Mouse (Mus musculus) small intestine, adult 2 months (tissue): ENCODE results near the gene Id3. TPM values are rescaled to one million over a fixed set of nuclear protein-coding genes. Genes with fewer than 3 reads are reported as not detected.
A peak's percentile ranks its signal among the peaks of the same experiment; 100 is the strongest.

Experiments
- H3K27ac ChIP-seq: fragments of 200-500 bp; 2 replicates; pipeline ENCODE4 v1.5.1; 2012; ENCODE audit warnings: low read depth, low read length, control low read depth, inconsistent platforms; ENCODE audit not compliant: insufficient read depth
- H3K27me3 ChIP-seq: fragments of 200-500 bp; 2 replicates; pipeline ENCODE4 v1.6.1; 2012; ENCODE audit warnings: mild to moderate bottlenecking, moderate library complexity, low read length, inconsistent platforms; ENCODE audit not compliant: control insufficient read depth, insufficient read depth
- H3K36me3 ChIP-seq: fragments of 200-500 bp; 2 replicates; pipeline ENCODE4 v1.6.1; 2012; ENCODE audit warnings: mild to moderate bottlenecking, low read length, control low read depth, inconsistent platforms; ENCODE audit not compliant: control insufficient read depth, insufficient read depth
- H3K4me1 ChIP-seq: fragments of 200-500 bp; 2 replicates; pipeline ENCODE4 v1.6.1; 2012; ENCODE audit warnings: low read length, inconsistent platforms, mixed read lengths; ENCODE audit not compliant: control insufficient read depth, insufficient read depth, insufficient read length
- H3K4me3 ChIP-seq: fragments of 200-500 bp; 2 replicates; pipeline ENCODE4 v1.5.1; 2012; ENCODE audit warnings: low read depth, mild to moderate bottlenecking, control low read depth, inconsistent platforms, low read length, moderate library complexity
- CTCF ChIP-seq: fragments of 200-500 bp; IDR thresholded peaks from 2 replicates; pipeline ENCODE4 v1.5.1; 2012; ENCODE audit warnings: low read depth, mild to moderate bottlenecking, control low read depth, inconsistent platforms, low read length, moderate library complexity, mixed read lengths; ENCODE audit not compliant: insufficient replicate concordance, insufficient read length; ENCODE audit errors: extremely low read depth
- POLR2A ChIP-seq: fragments of 200-500 bp; IDR thresholded peaks from 2 replicates; pipeline ENCODE4 v1.6.1; 2012; ENCODE audit warnings: low read depth, mild to moderate bottlenecking, control low read depth, inconsistent platforms, low read length, moderate library complexity
- WGBS: fragments of 180-500 bp; shearing (Covaris S2); methylation state at CpG from one replicate; pipeline ENCODE4 v1.1.7; 2018; 5-methylcytosine and 5-hydroxymethylcytosine counted together
- polyA plus RNA-seq: library from polyadenylated mRNA; depleted of rRNA; stranded (reverse); fragments of >200 nt; gene quantifications from 2 replicates; pipeline ENCODE4 v1.2.3, GENCODE M21; 2012

Gene Id3
- polyA plus RNA-seq, 1 experiment = 519 TPM

DNA sequence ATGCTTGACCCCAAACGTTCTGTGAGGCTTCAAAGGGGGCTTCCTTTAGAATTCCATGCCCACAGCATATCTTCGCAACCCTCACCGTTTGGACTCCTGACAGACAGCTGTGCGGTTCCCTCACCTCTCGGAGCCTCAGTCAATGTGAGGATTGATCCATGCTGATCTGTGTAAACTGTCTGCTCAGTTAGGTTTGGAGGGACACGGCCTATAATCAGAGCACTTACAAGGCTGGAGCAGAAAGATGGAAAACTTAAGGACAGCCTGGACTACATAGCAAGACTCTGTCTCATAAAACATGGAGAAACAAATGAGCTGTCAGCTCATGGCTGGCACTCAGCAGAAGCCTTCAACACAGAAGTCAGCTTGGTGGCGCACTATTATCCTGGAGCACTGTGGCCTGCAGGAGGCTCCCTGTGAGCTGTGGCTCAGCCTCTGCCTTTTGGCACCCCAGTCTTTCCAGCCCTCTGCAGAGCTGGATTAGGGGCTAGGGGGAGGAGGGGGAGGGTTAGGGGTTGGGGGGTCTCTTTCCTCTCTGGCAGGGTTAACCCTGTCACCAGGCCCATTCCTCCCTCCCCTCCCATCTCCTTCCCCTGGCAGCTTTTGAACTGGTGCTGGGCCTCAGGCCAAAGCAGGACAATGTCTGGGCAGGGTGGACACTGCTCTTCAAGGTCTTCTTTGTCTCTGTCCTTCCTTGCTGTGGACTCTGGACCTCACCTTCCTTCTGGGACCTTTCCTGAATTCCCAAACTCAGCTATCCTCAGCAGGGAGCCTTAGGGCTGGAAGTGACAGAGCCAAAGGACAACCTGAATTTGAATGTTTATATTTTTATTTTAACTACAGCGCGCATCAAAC is 7.2 kb upstream of the Id3 start:
- peak overlapping the region; percentile 6; the same call in 1 of the 2 replicates for H3K27ac ChIP-seq
- no peak overlapping the region for H3K4me3 ChIP-seq
- no peaks in the 10 kb centered on the region for H3K36me3 ChIP-seq
- 0 out of 2 replicates have a peak, but pooled peaks have one; percentile 7 for TF ChIP-seq CTCF
- no peak for TF ChIP-seq POLR2A
- H3K4me1 ChIP-seq = peaks cover 14% of the 10 kb centered on the region
- WGBS = 62% methylated on average over 9 of the region's 9 CpGs
- peaks cover 4% of the 10 kb centered on the region; the same call in 1 of the 2 replicates for H3K27me3 ChIP-seq

DNA sequence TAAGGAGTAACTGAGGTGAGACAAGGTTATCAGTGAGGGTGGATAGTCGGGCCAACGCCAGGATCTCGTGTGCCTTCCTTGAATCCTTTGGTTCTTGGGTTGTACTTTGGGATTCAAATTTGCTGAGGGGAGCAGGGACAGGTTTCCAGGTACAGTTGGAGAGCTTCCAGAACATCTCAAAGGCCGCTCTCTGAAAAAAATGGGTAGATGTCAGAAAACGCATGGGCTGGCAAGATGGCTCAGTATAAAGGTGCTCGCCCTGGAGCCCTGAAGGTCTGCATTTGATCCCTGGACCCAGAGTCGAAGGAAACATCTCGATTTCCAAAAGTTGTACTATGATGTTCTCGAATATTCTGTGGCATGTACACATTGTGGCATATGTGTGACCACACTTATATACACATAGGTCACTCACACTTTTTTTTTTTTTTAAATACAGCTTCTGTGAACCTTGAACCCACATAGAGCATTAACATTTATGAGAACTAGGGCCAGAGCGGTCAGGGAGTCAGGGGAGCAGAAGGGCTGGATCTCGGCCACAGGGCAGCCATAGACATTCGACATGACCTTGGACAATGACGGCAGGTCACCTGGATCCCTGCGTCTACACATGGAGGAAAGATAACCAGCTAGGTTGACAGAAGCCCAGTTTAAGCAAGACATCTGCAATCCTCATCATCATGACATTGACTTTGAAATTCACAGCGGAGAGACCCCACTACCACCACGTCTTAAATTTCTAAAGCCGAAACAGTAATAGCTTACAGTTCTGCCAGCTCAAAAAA is 3.8 kb upstream of the Id3 start:
- no peak overlapping the region for H3K4me3 ChIP-seq
- 61% methylated on average over 17 of the region's 17 CpGs for WGBS
- H3K4me1 ChIP-seq = peaks cover 22% of the 10 kb centered on the region
- TF ChIP-seq CTCF (no peak), POLR2A (no peak)
- peaks cover 2% of the 10 kb centered on the region; the same call in 1 of the 2 replicates for H3K27me3 ChIP-seq
- H3K36me3 ChIP-seq = no peaks in the 10 kb centered on the region
- H3K27ac ChIP-seq = peak overlapping the region; percentile 25

DNA sequence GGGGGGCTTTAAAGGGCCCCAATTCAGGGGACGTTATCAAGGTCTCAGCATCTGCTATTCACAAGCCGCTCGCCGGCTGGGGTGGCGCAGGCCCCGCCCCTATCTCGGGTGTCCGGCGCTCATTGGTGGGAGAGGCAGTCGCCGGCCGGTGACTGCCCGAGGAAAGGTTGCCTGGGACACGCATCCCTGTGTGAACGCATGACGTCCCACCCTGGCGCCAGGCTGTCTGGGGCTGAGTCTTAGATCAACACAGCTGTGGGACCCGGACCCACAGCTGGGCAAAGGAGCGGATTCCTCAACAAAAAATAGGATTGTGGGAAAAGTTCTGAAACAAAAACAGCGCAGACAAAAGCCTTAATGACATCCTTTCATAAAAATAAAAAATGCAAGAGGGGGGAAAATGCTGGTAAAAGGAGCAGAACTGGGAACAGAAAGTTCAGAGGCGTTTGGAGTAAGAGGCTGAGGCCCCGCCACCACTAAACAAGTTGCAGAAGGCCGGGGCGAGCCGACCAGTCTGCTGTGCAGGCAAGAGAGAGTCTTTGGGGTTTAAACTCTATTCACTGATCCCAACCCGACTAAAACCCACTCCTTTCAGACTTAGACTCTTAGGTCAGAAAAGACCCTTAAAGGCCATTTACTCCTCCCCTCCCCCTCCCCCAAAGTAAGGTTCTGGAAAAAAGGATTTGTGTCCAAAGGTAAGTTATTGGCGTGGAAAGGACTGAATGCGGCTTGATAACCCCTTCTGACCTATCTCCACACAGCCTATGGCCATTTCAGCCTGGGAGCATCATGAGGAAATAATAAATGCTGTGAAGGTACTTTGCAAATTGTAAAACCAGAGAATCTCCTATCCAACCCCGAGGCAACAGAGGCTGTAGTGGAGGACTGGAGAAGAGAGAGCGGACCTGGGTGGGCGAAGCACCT is 2.7 kb upstream of the Id3 start:
- Histone ChIP-seq H3K4me1 (peaks cover 17% of the 10 kb centered on the region), H3K27ac (peak overlapping the region; percentile 86), H3K27me3 (no peaks in the 10 kb centered on the region), H3K36me3 (peaks cover 8% of the 10 kb centered on the region), H3K4me3 (peak overlapping the region; percentile 7)
- TF ChIP-seq POLR2A (peak; percentile 47; the same call in 1 of the 2 replicates), CTCF (peak; percentile 21; the same call in 1 of the 2 replicates)
- 11% methylated on average over 31 of the region's 31 CpGs for whole genome bisulfite sequencing

DNA sequence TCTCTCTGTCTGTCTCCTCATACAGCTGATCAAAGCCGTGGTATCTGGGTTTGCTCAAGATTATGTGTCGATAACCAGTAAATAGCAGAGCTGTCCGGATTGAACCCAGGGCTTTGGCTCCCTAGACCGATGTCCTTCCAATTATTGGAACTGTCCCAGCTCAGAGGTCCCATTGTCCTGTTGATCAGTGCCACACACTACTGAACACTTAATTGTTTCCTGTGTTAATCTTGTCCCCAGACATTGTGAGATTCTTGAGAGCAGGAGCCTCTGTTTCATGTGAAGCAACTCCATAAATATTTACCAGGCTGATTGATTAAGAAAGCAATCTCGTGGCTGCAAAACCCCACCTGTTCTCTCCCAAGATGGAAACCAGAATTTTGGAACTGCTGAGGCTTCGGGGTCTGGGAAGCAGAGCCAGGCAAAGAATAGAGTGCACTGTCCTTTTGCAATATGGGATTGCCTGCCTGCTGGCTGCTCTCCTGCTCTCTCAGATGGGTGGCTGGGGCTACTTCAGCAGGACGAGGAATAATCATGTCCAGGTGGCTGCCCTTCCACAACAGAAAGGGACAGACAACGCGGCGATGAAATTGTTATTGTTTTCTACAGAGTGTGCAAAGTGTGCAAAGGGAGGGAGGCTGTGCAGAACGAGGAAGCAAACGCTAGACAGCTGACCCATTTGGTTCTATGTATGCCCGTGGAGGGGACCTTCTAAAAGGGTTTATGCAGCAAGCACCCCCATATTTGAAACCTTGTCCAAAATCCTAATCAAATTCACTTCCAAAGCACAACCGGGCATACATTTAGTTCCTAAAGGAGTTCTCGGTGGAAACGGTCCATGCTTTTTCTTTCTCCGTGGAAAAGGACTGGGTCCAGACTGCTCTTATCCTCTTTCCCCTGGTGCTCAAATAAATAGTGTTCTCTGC is 767 bp upstream of the Id3 start:
- Histone ChIP-seq H3K4me3 (peak overlapping the region; percentile 9; the same call in 1 of the 2 replicates), H3K27me3 (no peaks in the 10 kb centered on the region), H3K4me1 (peaks cover 24% of the 10 kb centered on the region), H3K27ac (peak overlapping the region; percentile 82), H3K36me3 (peaks cover 10% of the 10 kb centered on the region)
- TF ChIP-seq POLR2A (no peak), CTCF (no peak)
- 23% methylated on average over 17 of the region's 17 CpGs for whole genome bisulfite sequencing

DNA sequence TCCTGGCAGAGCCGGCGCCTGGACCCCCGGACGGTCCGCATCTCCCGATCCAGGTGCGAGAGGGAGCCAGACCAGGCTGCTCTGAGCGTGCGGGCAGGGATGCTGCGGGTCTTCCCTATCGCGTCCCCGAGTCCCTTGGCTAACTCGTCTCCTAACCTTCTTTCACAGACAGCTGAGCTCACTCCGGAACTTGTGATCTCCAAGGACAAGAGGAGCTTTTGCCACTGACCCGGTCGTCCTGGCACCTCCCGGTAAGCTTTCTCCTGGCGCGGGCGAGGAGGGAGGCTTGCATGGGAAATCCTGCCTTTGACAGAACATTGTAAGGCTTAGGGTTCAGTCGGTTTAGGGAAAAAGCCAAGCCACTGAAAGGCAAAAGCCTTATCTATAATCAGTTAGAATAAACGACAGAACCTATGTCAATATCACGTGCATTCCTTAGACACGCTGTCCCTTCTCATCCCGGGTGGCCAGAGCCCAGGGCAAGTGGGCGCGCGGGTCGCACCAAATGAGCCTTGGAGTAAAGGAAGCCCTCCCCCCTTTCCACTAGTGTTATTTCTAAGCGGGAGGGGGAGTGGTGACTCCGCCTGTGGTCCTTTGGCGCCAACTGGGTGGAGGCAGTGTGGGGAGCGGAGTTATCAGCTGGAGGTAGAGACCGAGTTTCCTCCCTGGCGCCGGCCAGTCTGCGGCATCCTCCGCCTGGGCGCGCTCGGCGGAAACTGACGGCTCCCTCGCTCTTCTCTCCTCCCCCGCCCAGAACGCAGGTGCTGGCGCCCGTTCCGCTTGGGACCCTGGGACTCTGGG is 1.0 kb downstream of the Id3 start:
- Histone ChIP-seq H3K36me3 (peaks cover 10% of the 10 kb centered on the region), H3K27ac (peak overlapping the region; percentile 98), H3K4me1 (peaks cover 34% of the 10 kb centered on the region), H3K4me3 (peak overlapping the region; percentile 77), H3K27me3 (no peaks in the 10 kb centered on the region)
- TF ChIP-seq CTCF = no peak
- peak; percentile 91 for TF ChIP-seq POLR2A
- under 1% methylated on average over 50 of the region's 50 CpGs for WGBS
